Mouse (Mus musculus): ENCODE measurements at regions not wholly inside any gene's neighbourhood (a gene's known extent, or its start where the extent isn't known, plus 50 kb on each side); places are given as distances from the start of the nearest gene placed in this dataset.

DNA sequence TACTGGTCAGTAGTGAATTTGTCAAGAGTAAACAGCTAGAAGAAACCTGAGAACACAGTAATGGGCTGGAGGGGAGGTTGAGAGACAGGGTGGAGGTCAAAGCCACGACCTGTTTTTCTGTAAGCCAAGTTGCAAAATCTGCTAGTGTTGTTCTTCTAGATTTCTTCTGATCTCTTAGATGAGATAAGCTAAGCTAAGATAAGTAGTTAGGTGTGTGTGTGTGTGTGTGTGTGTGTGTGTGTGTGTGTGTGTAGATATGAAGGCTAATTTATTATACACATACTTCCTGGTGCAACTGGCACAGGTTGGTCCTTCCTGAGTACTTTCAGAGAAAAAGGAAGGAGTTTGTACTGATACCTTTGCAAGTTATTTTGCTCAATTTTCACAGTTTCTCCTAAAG, 172.8 kb downstream of the Tmsb4x start:
- 44% methylated on average over 1 of the region's 1 CpGs for WGBS
- Histone ChIP-seq H3K4me3 (ENCODE audit: low read depth, low read length) (no peak overlapping the region), H3K27ac (replicated peaks; ENCODE audit: low read depth, low read length) (no peak overlapping the region), H3K9me3 (ENCODE audit: control insufficient read depth, low read length) (no peaks in the 10 kb centered on the region), H3K27me3 (ENCODE audit: control insufficient read depth, insufficient read depth, low read length) (0 out of 2 replicates have a peak, but pooled peaks cover 4% of the 10 kb centered on the region), H3K4me1 (ENCODE audit: control insufficient read depth, insufficient read depth, low read length) (no peaks in the 10 kb centered on the region), H3K36me3 (ENCODE audit: control insufficient read depth, insufficient read depth, low read length) (no peaks in the 10 kb centered on the region), H3K4me2 (ENCODE audit: low read depth, severe bottlenecking) (no peak overlapping the region), H3K9ac (ENCODE audit: low read length) (no peak overlapping the region)
- DNase-seq (ENCODE audit: low spot score) (no peak), ATAC-seq (ENCODE audit: insufficient number of reproducible peaks, low FRiP score, low TSS enrichment, low read depth) (no peak)

DNA sequence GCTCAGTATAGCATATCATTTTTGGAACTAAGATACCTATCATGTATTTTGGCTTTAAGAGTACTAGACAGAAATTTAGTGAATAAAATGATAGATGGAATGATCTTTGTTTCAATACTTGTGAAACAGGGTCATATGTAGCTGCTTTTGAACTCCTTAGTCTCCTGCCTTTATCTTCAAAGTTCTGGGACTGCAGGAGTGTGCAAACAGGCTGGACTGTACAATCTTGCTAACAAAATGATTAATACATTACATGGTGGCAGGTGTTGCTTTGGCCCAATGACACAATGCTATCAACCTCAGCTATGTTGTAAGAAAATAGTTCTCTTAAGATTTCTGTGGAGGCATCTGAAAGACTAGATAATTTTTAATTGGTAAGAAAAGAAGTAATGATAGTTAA, 173.5 kb downstream of the Tmsb4x start:
- H3K4me2 ChIP-seq (ENCODE audit: low read depth, severe bottlenecking) = no peak overlapping the region
- no peaks in the 10 kb centered on the region for H3K4me1 ChIP-seq (ENCODE audit: control insufficient read depth, insufficient read depth, low read length)
- H3K9ac ChIP-seq (ENCODE audit: low read length) = no peak overlapping the region
- no peak for DNase-seq (ENCODE audit: low spot score)
- no peak for ATAC-seq (ENCODE audit: insufficient number of reproducible peaks, low FRiP score, low TSS enrichment, low read depth)
- no peak overlapping the region for H3K27ac ChIP-seq (replicated peaks; ENCODE audit: low read depth, low read length)
- 0 out of 2 replicates have a peak, but pooled peaks cover 3% of the 10 kb centered on the region for H3K27me3 ChIP-seq (ENCODE audit: control insufficient read depth, insufficient read depth, low read length)
- no peak overlapping the region for H3K4me3 ChIP-seq (ENCODE audit: low read depth, low read length)
- no peaks in the 10 kb centered on the region for H3K36me3 ChIP-seq (ENCODE audit: control insufficient read depth, insufficient read depth, low read length)
- H3K9me3 ChIP-seq (ENCODE audit: control insufficient read depth, low read length) = no peaks in the 10 kb centered on the region

DNA sequence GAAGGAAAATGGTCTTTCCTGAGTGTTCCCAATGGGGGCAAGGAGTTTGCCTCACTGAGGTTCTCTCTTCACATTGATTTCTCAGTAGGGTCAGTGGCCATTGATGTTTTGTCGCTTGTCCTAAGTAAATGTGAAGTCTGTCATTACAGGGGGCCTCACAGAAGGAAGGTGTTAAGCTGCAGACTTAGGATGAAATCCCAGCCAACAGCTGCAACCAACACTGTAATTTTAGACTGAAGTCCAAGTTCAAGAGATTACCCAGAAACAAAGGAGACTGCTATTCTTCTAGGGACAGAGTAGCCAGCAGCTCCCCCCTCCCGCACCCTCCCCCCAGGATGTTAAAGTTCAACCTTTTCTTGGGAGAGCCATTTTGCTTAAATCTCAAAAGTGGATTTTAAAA, 176.0 kb downstream of the Tmsb4x start:
- Histone ChIP-seq H3K4me3 (ENCODE audit: low read depth, low read length) (no peak overlapping the region), H3K9ac (ENCODE audit: low read length) (no peak overlapping the region), H3K27me3 (ENCODE audit: control insufficient read depth, insufficient read depth, low read length) (0 out of 2 replicates have a peak, but pooled peaks cover 2% of the 10 kb centered on the region), H3K4me2 (ENCODE audit: low read depth, severe bottlenecking) (no peak overlapping the region), H3K36me3 (ENCODE audit: control insufficient read depth, insufficient read depth, low read length) (no peaks in the 10 kb centered on the region), H3K4me1 (ENCODE audit: control insufficient read depth, insufficient read depth, low read length) (no peaks in the 10 kb centered on the region), H3K27ac (replicated peaks; ENCODE audit: low read depth, low read length) (no peak overlapping the region), H3K9me3 (ENCODE audit: control insufficient read depth, low read length) (no peaks in the 10 kb centered on the region)
- no peak for ATAC-seq (ENCODE audit: insufficient number of reproducible peaks, low FRiP score, low TSS enrichment, low read depth)
- WGBS = 86% methylated on average over 2 of the region's 2 CpGs
- DNase-seq (ENCODE audit: low spot score) = no peak

DNA sequence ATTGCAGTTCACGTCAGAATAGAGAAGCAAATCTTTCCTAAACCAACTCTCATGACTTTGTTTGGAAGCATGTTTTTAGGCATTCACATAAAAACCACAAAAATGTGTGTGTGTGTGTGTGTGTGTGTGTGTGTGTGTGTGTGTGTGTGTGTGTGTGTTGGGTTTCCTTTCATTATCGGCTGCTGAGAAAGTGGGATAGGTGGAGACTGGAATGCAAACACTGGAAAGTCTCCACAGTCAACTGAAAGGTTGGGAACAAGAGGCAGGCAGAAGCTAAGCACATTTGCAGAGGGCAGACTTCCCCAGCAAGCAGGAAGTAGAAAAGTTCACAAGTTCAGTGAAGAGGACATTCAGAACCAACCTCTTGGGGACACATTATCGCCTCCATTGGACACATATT, 176.5 kb downstream of the Tmsb4x start:
- H3K9me3 ChIP-seq (ENCODE audit: control insufficient read depth, low read length) = no peaks in the 10 kb centered on the region
- no peak overlapping the region for H3K27ac ChIP-seq (replicated peaks; ENCODE audit: low read depth, low read length)
- H3K27me3 ChIP-seq (ENCODE audit: control insufficient read depth, insufficient read depth, low read length) = 0 out of 2 replicates have a peak, but pooled peaks cover 2% of the 10 kb centered on the region
- ATAC-seq (ENCODE audit: insufficient number of reproducible peaks, low FRiP score, low TSS enrichment, low read depth) (no peak), DNase-seq (ENCODE audit: low spot score) (no peak)
- no peak overlapping the region for H3K9ac ChIP-seq (ENCODE audit: low read length)
- no peak overlapping the region for H3K4me2 ChIP-seq (ENCODE audit: low read depth, severe bottlenecking)
- no peak overlapping the region for H3K4me3 ChIP-seq (ENCODE audit: low read depth, low read length)
- H3K36me3 ChIP-seq (ENCODE audit: control insufficient read depth, insufficient read depth, low read length) = no peaks in the 10 kb centered on the region
- 51% methylated on average over 3 of the region's 3 CpGs for WGBS
- H3K4me1 ChIP-seq (ENCODE audit: control insufficient read depth, insufficient read depth, low read length) = no peaks in the 10 kb centered on the region

DNA sequence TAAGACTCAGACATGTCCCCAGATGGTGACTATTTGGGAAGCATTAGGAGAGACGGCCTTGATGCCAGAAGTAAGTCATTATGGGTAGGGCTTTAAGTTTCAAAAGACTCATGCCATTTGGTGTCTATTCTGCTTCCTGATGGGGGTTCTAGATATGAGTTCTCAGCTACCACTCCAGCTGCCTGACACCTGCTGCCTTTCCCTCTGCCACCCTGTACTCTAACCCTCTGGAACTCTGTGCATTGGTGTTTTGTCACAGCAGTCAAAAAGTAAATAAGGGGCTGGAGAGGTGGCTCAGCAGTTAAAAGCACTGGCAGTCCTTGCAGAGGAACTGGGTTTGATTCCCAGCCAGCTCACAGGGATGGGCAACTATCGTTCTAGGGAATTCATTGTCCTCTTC, 177.6 kb downstream of the Tmsb4x start:
- H3K36me3 ChIP-seq (ENCODE audit: control insufficient read depth, insufficient read depth, low read length) = no peaks in the 10 kb centered on the region
- no peak overlapping the region for H3K4me2 ChIP-seq (ENCODE audit: low read depth, severe bottlenecking)
- no peak overlapping the region for H3K27ac ChIP-seq (replicated peaks; ENCODE audit: low read depth, low read length)
- H3K9me3 ChIP-seq (ENCODE audit: control insufficient read depth, low read length) = no peaks in the 10 kb centered on the region
- H3K27me3 ChIP-seq (ENCODE audit: control insufficient read depth, insufficient read depth, low read length) = 0 out of 2 replicates have a peak, but pooled peaks cover 2% of the 10 kb centered on the region
- H3K4me1 ChIP-seq (ENCODE audit: control insufficient read depth, insufficient read depth, low read length) = no peaks in the 10 kb centered on the region
- DNase-seq (ENCODE audit: low spot score) (no peak), ATAC-seq (ENCODE audit: insufficient number of reproducible peaks, low FRiP score, low TSS enrichment, low read depth) (no peak)
- no peak overlapping the region for H3K9ac ChIP-seq (ENCODE audit: low read length)
- 80% methylated on average over 2 of the region's 2 CpGs for WGBS
- H3K4me3 ChIP-seq (ENCODE audit: low read depth, low read length) = no peak overlapping the region

DNA sequence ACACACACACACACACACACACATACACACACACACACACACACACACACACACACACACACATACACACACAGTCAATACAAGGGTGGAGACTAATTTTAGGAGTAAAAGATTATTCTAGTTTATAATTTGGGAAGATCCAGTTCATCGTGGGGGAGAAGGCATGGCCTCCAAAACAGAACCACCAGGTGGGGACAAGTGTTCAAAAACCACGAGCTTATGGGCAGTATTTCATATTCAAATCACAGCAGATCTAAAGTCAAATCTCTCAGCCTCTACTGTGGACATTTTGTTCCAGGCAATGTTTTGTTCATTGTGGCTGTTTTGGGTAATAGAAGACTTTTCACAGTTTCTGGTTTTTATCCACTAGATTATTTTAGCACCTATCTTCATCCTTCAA, 193.5 kb downstream of the Tmsb4x start:
- peaks cover 13% of the 10 kb centered on the region for H3K27me3 ChIP-seq (ENCODE audit: control insufficient read depth, insufficient read depth, low read length)
- H3K9me3 ChIP-seq (ENCODE audit: control insufficient read depth, low read length) = no peaks in the 10 kb centered on the region
- ATAC-seq (ENCODE audit: insufficient number of reproducible peaks, low FRiP score, low TSS enrichment, low read depth) = no peak
- no peak overlapping the region for H3K9ac ChIP-seq (ENCODE audit: low read length)
- no peak overlapping the region for H3K4me3 ChIP-seq (ENCODE audit: low read depth, low read length)
- H3K27ac ChIP-seq (replicated peaks; ENCODE audit: low read depth, low read length) = no peak overlapping the region
- H3K4me1 ChIP-seq (ENCODE audit: control insufficient read depth, insufficient read depth, low read length) = no peaks in the 10 kb centered on the region
- H3K4me2 ChIP-seq (ENCODE audit: low read depth, severe bottlenecking) = no peak overlapping the region
- DNase-seq (ENCODE audit: low spot score) = no peak
- H3K36me3 ChIP-seq (ENCODE audit: control insufficient read depth, insufficient read depth, low read length) = no peaks in the 10 kb centered on the region
- 69% methylated on average over 2 of the region's 2 CpGs for WGBS

DNA sequence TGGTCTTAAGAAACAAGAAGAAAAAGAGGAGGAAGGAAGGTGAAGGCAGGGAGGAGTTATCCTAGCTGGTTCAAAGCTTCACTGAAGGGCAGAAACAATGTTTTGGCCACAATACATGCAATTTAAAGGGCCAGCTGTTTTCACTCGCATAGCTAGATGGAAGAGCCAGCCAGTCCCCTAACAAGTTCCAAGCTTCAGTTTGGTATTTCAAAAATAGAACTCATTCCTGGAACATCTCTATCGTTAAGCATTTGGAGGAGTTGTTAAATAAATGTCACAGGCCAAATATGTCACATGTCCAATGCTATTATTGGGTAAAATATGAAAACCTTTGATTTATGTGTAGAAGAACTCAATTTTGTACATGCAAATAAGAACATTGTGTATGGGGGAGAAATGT, 194.8 kb downstream of the Tmsb4x start:
- Histone ChIP-seq H3K36me3 (ENCODE audit: control insufficient read depth, insufficient read depth, low read length) (no peaks in the 10 kb centered on the region), H3K9me3 (ENCODE audit: control insufficient read depth, low read length) (no peaks in the 10 kb centered on the region), H3K27ac (replicated peaks; ENCODE audit: low read depth, low read length) (no peak overlapping the region), H3K9ac (ENCODE audit: low read length) (no peak overlapping the region), H3K4me1 (ENCODE audit: control insufficient read depth, insufficient read depth, low read length) (no peaks in the 10 kb centered on the region), H3K4me2 (ENCODE audit: low read depth, severe bottlenecking) (no peak overlapping the region), H3K27me3 (ENCODE audit: control insufficient read depth, insufficient read depth, low read length) (peaks cover 13% of the 10 kb centered on the region), H3K4me3 (ENCODE audit: low read depth, low read length) (no peak overlapping the region)
- ATAC-seq (ENCODE audit: insufficient number of reproducible peaks, low FRiP score, low TSS enrichment, low read depth) = no peak
- 82% methylated on average over 2 of the region's 2 CpGs for WGBS
- no peak for DNase-seq (ENCODE audit: low spot score)

DNA sequence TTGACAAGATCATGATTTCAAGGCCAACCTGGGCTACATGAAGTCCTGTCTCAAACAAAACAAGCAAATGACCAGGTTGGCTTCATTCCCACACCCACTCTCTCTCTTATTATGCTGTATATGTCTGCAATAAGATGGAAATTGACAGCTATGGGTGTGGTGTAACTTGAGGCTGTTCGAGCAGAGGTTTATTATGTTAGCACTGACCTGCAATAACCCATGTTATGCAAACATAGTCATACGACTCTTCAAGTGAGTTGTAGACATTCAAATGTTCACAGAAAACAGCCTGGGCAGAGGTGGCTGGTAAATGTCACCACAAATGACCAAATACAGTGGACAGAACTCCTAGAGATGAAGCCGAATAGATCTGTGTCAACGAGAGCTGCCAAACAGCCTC, 196.2 kb downstream of the Tmsb4x start:
- Histone ChIP-seq H3K4me3 (ENCODE audit: low read depth, low read length) (no peak overlapping the region), H3K9ac (ENCODE audit: low read length) (no peak overlapping the region), H3K36me3 (ENCODE audit: control insufficient read depth, insufficient read depth, low read length) (no peaks in the 10 kb centered on the region), H3K27me3 (ENCODE audit: control insufficient read depth, insufficient read depth, low read length) (peaks cover 10% of the 10 kb centered on the region; the same call in 1 of the 2 replicates), H3K4me1 (ENCODE audit: control insufficient read depth, insufficient read depth, low read length) (no peaks in the 10 kb centered on the region), H3K9me3 (ENCODE audit: control insufficient read depth, low read length) (no peaks in the 10 kb centered on the region), H3K4me2 (ENCODE audit: low read depth, severe bottlenecking) (no peak overlapping the region), H3K27ac (replicated peaks; ENCODE audit: low read depth, low read length) (no peak overlapping the region)
- ATAC-seq (ENCODE audit: insufficient number of reproducible peaks, low FRiP score, low TSS enrichment, low read depth) (no peak), DNase-seq (ENCODE audit: low spot score) (no peak)
- 76% methylated on average over 4 of the region's 4 CpGs for WGBS

DNA sequence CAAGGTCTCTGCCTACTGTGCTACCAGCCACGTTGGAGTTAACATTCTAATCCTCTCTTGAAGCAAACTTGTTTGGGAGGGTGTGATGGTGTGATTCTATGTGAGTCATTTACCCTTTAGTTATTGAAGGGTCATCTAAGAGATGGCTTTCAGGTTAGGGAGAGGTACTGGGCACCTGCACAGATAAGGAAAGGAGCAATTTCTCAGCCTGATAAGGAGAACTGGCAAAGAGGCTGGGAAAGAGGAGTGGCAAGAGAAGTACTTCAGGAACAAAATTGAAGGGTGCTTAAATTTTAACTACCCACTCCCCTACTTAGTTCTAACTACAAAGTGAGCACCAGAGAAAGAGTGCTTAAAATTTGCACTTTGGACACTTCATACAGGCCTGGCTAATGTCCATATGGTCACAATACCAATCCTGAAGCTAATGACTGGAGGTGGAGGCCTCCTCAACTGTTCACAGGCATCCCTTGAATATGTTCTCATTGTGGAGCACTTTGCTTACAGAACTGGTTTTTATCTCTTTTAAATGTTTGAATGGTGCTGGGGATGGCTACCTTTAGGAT, 197.1 kb downstream of the Tmsb4x start:
- WGBS = 65% methylated on average over 1 of the region's 1 CpGs
- H3K27me3 ChIP-seq (ENCODE audit: control insufficient read depth, insufficient read depth, low read length) = peaks cover 10% of the 10 kb centered on the region; the same call in 1 of the 2 replicates

More for the DNA sequence above, 197.1 kb downstream of the Tmsb4x start:
- H3K36me3 ChIP-seq (ENCODE audit: control insufficient read depth, insufficient read depth, low read length) = no peaks in the 10 kb centered on the region
- H3K27ac ChIP-seq (replicated peaks; ENCODE audit: low read depth, low read length) = no peak overlapping the region
- H3K4me1 ChIP-seq (ENCODE audit: control insufficient read depth, insufficient read depth, low read length) = no peaks in the 10 kb centered on the region
- DNase-seq (ENCODE audit: low spot score) (no peak), ATAC-seq (ENCODE audit: insufficient number of reproducible peaks, low FRiP score, low TSS enrichment, low read depth) (no peak)
- H3K9me3 ChIP-seq (ENCODE audit: control insufficient read depth, low read length) = no peaks in the 10 kb centered on the region
- no peak overlapping the region for H3K9ac ChIP-seq (ENCODE audit: low read length)
- H3K4me2 ChIP-seq (ENCODE audit: low read depth, severe bottlenecking) = no peak overlapping the region
- H3K4me3 ChIP-seq (ENCODE audit: low read depth, low read length) = no peak overlapping the region

Measured in limb, embryonic 11.5 days (tissue).